Mouse (Mus musculus): ENCODE data around the gene 1700123L14Rik.

DNA sequence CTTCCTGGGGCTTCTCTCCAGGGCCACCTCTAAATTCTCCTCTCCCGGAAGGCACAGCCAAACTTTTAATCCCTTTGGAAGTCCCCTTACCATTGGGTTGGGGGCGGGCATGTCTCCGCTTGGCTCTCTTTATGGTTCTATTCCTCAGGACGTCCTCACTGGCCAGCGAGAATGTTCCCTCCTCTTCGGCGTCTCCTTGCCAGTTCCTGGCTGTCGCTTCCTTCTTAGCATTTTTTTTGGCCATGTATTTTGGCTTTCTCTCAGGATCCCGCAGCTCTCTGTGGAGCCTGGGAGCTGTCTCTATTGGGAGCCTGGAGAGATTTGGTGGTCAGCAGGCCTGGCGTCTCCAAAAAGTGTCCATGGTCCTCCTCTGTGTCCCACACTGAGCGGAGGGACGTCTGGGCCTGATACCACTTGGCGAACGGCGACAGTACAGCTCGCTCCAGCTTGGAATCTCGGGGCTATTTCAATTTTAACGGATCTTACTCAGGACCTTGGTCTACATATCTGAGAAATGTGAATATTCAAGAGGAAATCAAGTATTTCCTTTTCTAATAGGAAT is at the start of gene 1700123L14Rik:
- TF ChIP-seq POLR2A (IDR thresholded peaks at IDR 0.05; ENCODE audit: low read depth, low read length) (no peak), CTCF (conservative IDR thresholded peaks at IDR 0.05; ENCODE audit: insufficient read depth, insufficient read length, low read depth, low read length) (no peak)

Measured in kidney, adult 2 months (tissue).